Mouse (Mus musculus) cerebellum, adult 11 months (tissue): Measurements from ENCODE around the gene Lyve1.

Experiments used
- DNase-seq: peaks from one replicate; pipeline ENCODE4 v3.0.0; 2022

Lyve1 gene

GRCm38 (mm10) chr7:110808962-110809361 lies 54.1 kb downstream of the Lyve1 start:
- no peak for DNase-seq

GRCm38 (mm10) chr7:110807460-110808030 lies 55.5 kb downstream of the Lyve1 start:
- DNase-seq, result no peak

- no peak for DNase-seq
These were observed 58.8 kb downstream of the Lyve1 start for GRCm38 (mm10) chr7:110804266-110804665.

- no peak for DNase-seq
These were observed 59.9 kb downstream of the Lyve1 start for GRCm38 (mm10) chr7:110803131-110803530.

DNA sequence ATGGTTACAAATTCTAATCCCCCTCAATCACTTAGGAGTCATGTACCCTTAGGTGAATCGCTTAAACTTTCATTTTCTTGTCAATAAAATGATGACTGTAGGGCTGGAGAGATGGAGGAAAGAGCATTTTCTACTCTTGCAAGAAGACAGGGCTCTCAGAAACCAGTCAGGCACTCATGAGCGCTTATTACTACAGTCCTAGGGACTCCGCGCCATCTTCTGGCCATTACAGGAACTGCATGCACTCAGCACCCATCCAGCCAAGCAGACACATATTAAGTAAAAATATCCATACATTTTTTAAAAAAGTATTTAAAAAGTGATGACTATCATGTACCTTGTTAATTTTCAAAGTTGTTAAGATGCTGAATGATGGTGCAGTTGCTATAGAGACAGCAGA lies 62.0 kb downstream of the Lyve1 start:
- DNase-seq, result peak; percentile 76
